Mouse (Mus musculus) heart, postnatal 0 days (tissue): ENCODE measurements around the gene Ppp1r9b. TPM values are rescaled to one million over a fixed set of nuclear protein-coding genes. Genes with fewer than 3 reads are reported as not detected.

Experiments used
- ATAC-seq: fragments of 200-750 bp; cut with Nextera tagmentation; 2 replicates; pipeline ENCODE4 v1.8.0; 2017; ENCODE audit warnings: low read depth, moderate number of reproducible peaks, moderate library complexity; ENCODE audit not compliant: insufficient read depth
- DNase-seq: peaks from one replicate; pipeline ENCODE4 v3.0.0-alpha.2; 2016; ENCODE audit warnings: low spot score
- H3K27ac ChIP-seq: fragments of 300-500 bp; sonication (generic); 2 replicates; pipeline ENCODE4 v1.5.1; 2014; ENCODE audit warnings: low read depth, mild to moderate bottlenecking
- H3K27me3 ChIP-seq: fragments of 300-500 bp; sonication (generic); 2 replicates; pipeline ENCODE4 v1.6.1; 2014; ENCODE audit warnings: low read length, mixed read lengths; ENCODE audit not compliant: control insufficient read depth, insufficient read depth
- H3K36me3 ChIP-seq: fragments of 300-500 bp; sonication (generic); replicated peaks from 2 replicates; pipeline ENCODE4 v1.6.1; 2014; ENCODE audit warnings: low read length, mixed read lengths; ENCODE audit not compliant: control insufficient read depth, insufficient read depth
- H3K4me1 ChIP-seq: fragments of 300-500 bp; sonication (generic); 2 replicates; pipeline ENCODE4 v1.6.1; 2014; ENCODE audit warnings: antibody characterized with exemption; ENCODE audit not compliant: control insufficient read depth, insufficient read depth
- H3K4me2 ChIP-seq: fragments of 300-500 bp; sonication (generic); 2 replicates; pipeline ENCODE4 v1.6.1; 2014; ENCODE audit warnings: low read depth, mild to moderate bottlenecking, low read length, moderate library complexity
- H3K4me3 ChIP-seq: fragments of 300-500 bp; sonication (generic); 2 replicates; pipeline ENCODE4 v1.5.1; 2014; ENCODE audit warnings: low read depth, low read length
- H3K9ac ChIP-seq: fragments of 300-500 bp; sonication (generic); replicated peaks from 2 replicates; pipeline ENCODE4 v1.6.1; 2014; ENCODE audit warnings: low read depth, low read length, mixed read lengths
- H3K9me3 ChIP-seq: fragments of 300-500 bp; sonication (generic); replicated peaks from 2 replicates; pipeline ENCODE4 v1.6.1; 2016; ENCODE audit warnings: low read length; ENCODE audit not compliant: control insufficient read depth
- CTCF ChIP-seq: IDR thresholded peaks from 2 replicates; pipeline ENCODE4 v1.5.1; 2016; ENCODE audit warnings: antibody characterized with exemption, control low read depth, low read depth
- EP300 ChIP-seq: IDR thresholded peaks from 2 replicates; pipeline ENCODE4 v1.6.1; 2016; ENCODE audit warnings: antibody characterized with exemption, low read depth
- WGBS: fragments of 180-500 bp; shearing (Covaris S2); extraction: QIAGEN DNeasy Blood & Tissue Kit; methylation state at CpG from one replicate; pipeline ENCODE4 v1.1.7; 2014; 5-methylcytosine and 5-hydroxymethylcytosine counted together
- polyA plus RNA-seq: library from polyadenylated mRNA; unstranded; fragments of >200 nt; fragmentation: Nextera tagmentation; extraction: Ambion mirVana; gene quantifications from 2 replicates; pipeline ENCODE4 v1.2.1, GENCODE M21; 2015
- total RNA-seq: library from RNA; depleted of rRNA; stranded (reverse); fragments of >200 nt; gene quantifications from 2 replicates; pipeline ENCODE4 v1.2.3, GENCODE M21; 2014; ENCODE audit warnings: low replicate concordance

Gene Ppp1r9b
- total and polyA plus RNA-seq, 2 experiments from 2014 or later, result 4.7 to 27.6 TPM

DNA sequence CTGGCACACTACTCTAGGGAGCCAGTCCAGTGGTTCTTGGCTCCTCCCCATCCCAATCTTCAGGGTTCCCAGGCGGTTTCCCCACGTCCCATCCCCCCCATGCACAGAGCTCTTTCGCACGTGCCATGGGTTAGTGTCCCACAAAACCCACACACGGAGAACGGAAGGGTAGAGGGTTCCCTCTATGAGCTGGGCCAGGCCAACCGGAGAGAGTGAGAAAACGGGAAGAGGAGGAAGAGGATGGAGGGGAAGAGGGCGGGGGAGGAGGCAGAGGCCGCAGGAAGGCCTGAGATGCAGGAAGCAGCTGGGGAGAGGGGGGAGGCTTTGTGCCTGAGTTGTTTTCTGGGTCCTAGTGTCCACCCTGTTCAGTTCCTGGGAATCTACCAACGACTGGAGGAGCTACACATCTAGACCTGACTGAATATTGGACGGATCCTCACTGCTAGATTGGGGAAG lies 1.2 kb upstream of the Ppp1r9b start:
- H3K4me2 ChIP-seq, result peak overlapping the region; percentile 90
- H3K27me3 ChIP-seq, result no peaks in the 10 kb centered on the region
- peak overlapping the region; percentile 89 for H3K4me3 ChIP-seq
- peaks cover 41% of the 10 kb centered on the region for H3K4me1 ChIP-seq
- WGBS, result 2% methylated on average over 12 of the region's 12 CpGs
- peak overlapping the region; percentile 91 for H3K27ac ChIP-seq
- peak; percentile 83; the same call in 1 of the 2 replicates for TF ChIP-seq EP300
- no peak for TF ChIP-seq CTCF
- DNase-seq (peak; percentile 94), ATAC-seq (peak; percentile 57)
- H3K36me3 ChIP-seq, result no peaks in the 10 kb centered on the region
- no peaks in the 10 kb centered on the region for H3K9me3 ChIP-seq
- H3K9ac ChIP-seq, result peak overlapping the region; percentile 52

DNA sequence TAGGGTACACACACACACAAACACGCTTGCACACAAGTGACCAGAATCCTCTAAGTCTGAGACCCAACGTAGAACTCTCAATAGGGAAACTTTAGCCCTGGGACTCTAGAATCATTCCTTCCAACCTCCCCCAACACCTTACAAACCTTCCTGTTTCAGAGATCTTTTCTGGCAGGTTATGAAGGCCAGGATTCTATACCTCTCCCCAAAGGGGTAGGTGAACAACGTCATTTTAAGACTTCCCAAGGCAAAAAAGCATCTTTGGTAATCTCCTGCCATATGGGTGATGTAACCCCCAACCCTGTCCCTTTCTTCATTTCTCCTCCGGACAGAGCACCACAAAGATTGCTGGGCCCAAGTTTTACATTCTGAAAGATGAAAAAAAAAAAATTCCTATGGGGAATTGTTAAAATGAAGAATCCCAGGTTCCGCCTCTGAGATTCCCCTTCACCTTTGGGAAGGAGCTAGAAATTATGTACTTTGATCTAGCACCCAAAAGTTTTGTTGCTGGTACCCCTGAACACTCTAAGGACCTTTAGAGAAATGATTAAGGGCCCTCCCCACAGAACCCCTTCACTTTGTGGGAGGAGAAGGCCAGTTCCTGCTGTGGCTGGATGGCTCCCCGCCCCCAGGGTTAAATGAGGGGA lies 610 bp upstream of the Ppp1r9b start:
- Histone ChIP-seq H3K27ac (peak overlapping the region; percentile 91), H3K27me3 (no peaks in the 10 kb centered on the region), H3K4me2 (peak overlapping the region; percentile 90), H3K4me1 (peaks cover 47% of the 10 kb centered on the region), H3K9ac (peak overlapping the region; percentile 88), H3K9me3 (no peaks in the 10 kb centered on the region), H3K4me3 (peak overlapping the region; percentile 89), H3K36me3 (no peaks in the 10 kb centered on the region)
- WGBS, result 47% methylated on average over 6 of the region's 6 CpGs
- no peak for TF ChIP-seq CTCF
- TF ChIP-seq EP300, result no peak
- ATAC-seq (no peak), DNase-seq (no peak)

DNA sequence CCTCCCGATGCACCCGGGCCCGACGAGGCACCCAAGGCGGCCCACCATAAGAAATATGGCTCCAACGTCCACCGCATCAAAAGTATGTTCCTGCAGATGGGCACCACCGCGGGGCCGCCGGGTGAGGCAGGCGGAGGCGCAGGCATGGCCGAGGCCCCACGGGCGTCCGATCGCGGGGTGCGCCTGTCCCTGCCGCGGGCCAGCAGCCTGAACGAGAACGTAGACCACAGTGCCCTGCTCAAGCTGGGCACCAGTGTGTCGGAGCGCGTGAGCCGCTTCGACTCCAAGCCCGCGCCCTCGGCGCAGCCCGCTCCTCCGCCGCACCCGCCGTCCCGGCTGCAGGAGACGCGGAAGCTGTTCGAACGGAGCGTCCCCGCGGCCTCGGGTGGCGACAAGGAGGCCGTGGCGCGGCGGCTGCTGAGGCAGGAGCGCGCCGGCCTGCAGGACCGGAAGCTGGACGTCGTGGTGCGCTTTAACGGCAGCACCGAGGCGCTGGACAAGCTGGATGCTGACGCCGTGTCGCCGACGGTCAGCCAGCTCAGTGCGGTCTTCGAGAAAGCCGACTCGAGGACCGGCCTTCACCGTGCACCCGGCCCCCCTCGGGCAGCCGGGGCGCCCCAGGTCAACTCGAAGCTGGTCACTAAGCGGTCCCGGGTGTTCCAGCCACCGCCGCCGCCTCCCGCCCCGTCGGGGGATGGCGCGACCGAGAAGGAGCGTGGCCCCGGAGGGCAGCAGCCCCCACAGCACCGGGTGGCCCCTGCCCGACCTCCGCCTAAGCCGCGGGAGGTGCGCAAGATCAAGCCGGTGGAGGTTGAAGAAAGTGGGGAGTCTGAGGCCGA lies 1.0 kb downstream of the Ppp1r9b start:
- peak overlapping the region; percentile 91 for H3K27ac ChIP-seq
- H3K4me2 ChIP-seq, result peak overlapping the region; percentile 90
- no peaks in the 10 kb centered on the region for H3K27me3 ChIP-seq
- under 1% methylated on average over 88 of the region's 99 CpGs for WGBS
- ATAC-seq (no peak), DNase-seq (no peak)
- H3K9ac ChIP-seq, result peak overlapping the region; percentile 88
- TF ChIP-seq EP300 (no peak), CTCF (no peak)
- H3K4me1 ChIP-seq, result peaks cover 48% of the 10 kb centered on the region
- no peaks in the 10 kb centered on the region for H3K9me3 ChIP-seq
- H3K36me3 ChIP-seq, result peaks cover 8% of the 10 kb centered on the region
- H3K4me3 ChIP-seq, result peak overlapping the region; percentile 89

DNA sequence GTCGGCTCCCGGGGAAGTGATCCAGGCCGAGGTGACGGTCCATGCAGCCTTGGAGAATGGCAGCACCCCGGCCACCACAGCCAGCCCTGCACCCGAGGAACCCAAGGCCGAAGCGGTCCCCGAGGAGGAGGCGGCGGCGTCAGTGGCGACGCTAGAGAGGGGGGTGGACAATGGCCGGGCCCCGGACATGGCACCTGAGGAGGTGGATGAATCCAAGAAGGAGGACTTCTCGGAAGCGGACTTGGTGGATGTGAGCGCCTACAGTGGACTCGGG lies 1.6 kb downstream of the Ppp1r9b start:
- peaks cover 14% of the 10 kb centered on the region for H3K36me3 ChIP-seq
- peak overlapping the region; percentile 89 for H3K4me3 ChIP-seq
- peak overlapping the region; percentile 91 for H3K27ac ChIP-seq
- DNase-seq (no peak), ATAC-seq (no peak)
- H3K4me1 ChIP-seq, result peaks cover 43% of the 10 kb centered on the region
- under 1% methylated on average over 20 of the region's 20 CpGs for WGBS
- H3K27me3 ChIP-seq, result no peaks in the 10 kb centered on the region
- H3K4me2 ChIP-seq, result peak overlapping the region; percentile 90
- H3K9ac ChIP-seq, result peak overlapping the region; percentile 88
- TF ChIP-seq CTCF, result no peak
- no peaks in the 10 kb centered on the region for H3K9me3 ChIP-seq

DNA sequence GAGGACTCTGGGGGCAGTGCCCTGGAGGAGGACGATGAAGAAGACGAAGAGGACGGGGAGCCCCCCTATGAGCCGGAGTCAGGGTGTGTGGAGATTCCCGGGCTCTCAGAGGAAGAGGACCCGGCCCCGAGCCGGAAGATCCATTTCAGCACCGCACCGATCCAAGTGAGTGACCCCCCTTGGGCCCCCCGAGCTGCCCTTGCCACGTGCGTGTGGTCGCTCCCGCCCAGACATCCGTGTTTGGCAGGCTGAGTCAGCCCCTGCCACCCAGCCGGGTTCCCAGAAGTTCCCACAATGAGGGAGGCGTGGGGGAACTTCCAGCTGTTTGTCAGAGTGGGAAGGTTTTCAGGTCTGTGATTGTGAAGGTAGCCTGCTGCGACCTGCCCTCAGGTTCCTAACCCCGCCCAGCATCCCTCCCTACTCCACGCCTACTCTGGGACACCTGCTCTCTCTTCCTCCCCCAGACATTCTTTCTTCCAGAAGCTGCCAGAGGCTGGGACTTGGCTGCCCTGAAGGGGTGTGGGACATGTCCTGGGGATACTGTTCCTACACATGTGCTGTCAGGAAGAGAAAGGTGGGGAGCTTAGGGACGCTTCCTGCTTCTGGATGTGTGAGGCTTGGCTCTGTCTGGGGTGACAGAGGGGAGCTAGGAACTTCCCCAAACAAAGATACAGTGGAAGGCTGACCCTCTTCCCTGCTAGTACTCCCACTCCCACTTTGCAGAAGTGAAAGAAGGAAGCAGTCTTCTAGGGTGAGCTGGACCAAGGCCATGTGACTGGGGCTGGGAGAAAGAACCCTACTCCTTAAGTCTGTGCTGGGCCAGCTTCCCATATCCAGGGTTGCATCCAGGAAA lies 2.1 kb downstream of the Ppp1r9b start:
- Histone ChIP-seq H3K27me3 (no peaks in the 10 kb centered on the region), H3K9me3 (no peaks in the 10 kb centered on the region), H3K4me3 (peak overlapping the region; percentile 89), H3K9ac (peak overlapping the region; percentile 88), H3K4me1 (peaks cover 43% of the 10 kb centered on the region), H3K4me2 (peak overlapping the region; percentile 90), H3K27ac (peak overlapping the region; percentile 91), H3K36me3 (peaks cover 19% of the 10 kb centered on the region)
- WGBS, result 2% methylated on average over 17 of the region's 22 CpGs
- DNase-seq (peak; percentile 45), ATAC-seq (no peak)
- TF ChIP-seq CTCF, result no peak
- TF ChIP-seq EP300, result no peak
